ENCODE assay signal across 8 mouse cellular contexts in the genomic region with DNA sequence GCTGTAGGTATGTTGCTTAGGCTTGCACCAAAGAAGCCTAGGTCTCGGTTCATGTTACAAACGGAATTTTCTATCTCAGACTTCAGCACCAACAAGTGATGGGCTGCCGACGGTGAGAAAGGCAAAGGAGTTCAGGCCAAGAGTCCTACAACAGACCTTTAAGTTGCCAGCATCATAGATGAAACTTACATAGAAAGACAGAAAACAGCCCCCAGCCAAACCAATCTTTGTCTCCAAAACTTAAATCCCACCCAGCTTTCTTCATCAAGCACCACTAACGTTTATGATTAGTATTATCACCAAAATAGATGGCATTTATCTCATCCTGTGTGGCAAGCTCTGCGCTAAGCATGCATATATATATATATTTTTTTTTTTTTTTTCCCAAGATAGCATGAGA. TPM values are rescaled to one million over a fixed set of nuclear protein-coding genes. Genes with fewer than 3 reads are reported as not detected.
DNase-seq lines count a peak whose midpoint lies in the region; ATAC-seq lines count a peak whose summit lies in the region.
"Had no signal": no experiment of that assay in that cellular context is flagged by ENCODE, and none has a peak within 500 bp of the region (broad histone marks: within the 10 kb centered on the region; RNA-seq: fewer than 3 reads in every experiment).

No protein-coding gene starts in this region.

- no peak for DNase-seq in forebrain, embryonic 10.5 days (ENCODE audit: extremely low spot score, low spot score)
- DNase-seq in left cerebral cortex, postnatal 4 days: no peak
- DNase-seq in right cerebral cortex, postnatal 25 days: no peak

- H3K4me2 ChIP-seq in limb, embryonic 12.5 days: peak overlapping the region; percentile 68
- H3K4me2 ChIP-seq in stomach, embryonic 15.5 days: peak overlapping the region; percentile 70

- H3K27ac ChIP-seq in forebrain, embryonic 10.5 days: peak overlapping the region; percentile 99
- peak overlapping the region; percentile 96; the same call in 1 of the 2 replicates for H3K27ac ChIP-seq in limb, embryonic 12.5 days
- no peak overlapping the region for H3K27ac ChIP-seq in stomach, embryonic 15.5 days

- H3K4me1 ChIP-seq in megakaryocyte, embryonic 14.5 days: peaks cover 45% of the 10 kb centered on the region
- H3K4me1 ChIP-seq in forebrain, embryonic 10.5 days: peaks cover 27% of the 10 kb centered on the region
- H3K4me1 ChIP-seq in limb, embryonic 12.5 days (replicated peaks): peaks cover 28% of the 10 kb centered on the region
- peaks cover 14% of the 10 kb centered on the region for H3K4me1 ChIP-seq in stomach, embryonic 15.5 days

- peaks cover 6% of the 10 kb centered on the region for H3K27me3 ChIP-seq in megakaryocyte, embryonic 14.5 days (replicated peaks)
- no peaks in the 10 kb centered on the region for H3K27me3 ChIP-seq in forebrain, embryonic 10.5 days (ENCODE audit: poor library complexity, severe bottlenecking)
- H3K27me3 ChIP-seq in limb, embryonic 12.5 days: no peaks in the 10 kb centered on the region
- H3K27me3 ChIP-seq in stomach, embryonic 15.5 days (replicated peaks): no peaks in the 10 kb centered on the region

- H3K36me3 ChIP-seq in megakaryocyte, embryonic 14.5 days (replicated peaks; ENCODE audit: low read length): peaks cover 6% of the 10 kb centered on the region
- peaks cover 11% of the 10 kb centered on the region for H3K36me3 ChIP-seq in forebrain, embryonic 10.5 days (replicated peaks)
- H3K36me3 ChIP-seq in limb, embryonic 12.5 days: no peaks in the 10 kb centered on the region
- no peaks in the 10 kb centered on the region for H3K36me3 ChIP-seq in stomach, embryonic 15.5 days

- intact Hi-C loops in left cerebral cortex, postnatal 4 days (cut with DNase I): no loop called here

- peaks cover 4% of the 10 kb centered on the region; the same call in 1 of the 2 replicates for H3K9me3 ChIP-seq in megakaryocyte, embryonic 14.5 days
- H3K9me3 ChIP-seq in forebrain, embryonic 10.5 days: peaks cover 11% of the 10 kb centered on the region; the same call in 1 of the 2 replicates
- H3K9me3 ChIP-seq in limb, embryonic 12.5 days: 0 out of 2 replicates have a peak, but pooled peaks cover 9% of the 10 kb centered on the region
- no peaks in the 10 kb centered on the region for H3K9me3 ChIP-seq in stomach, embryonic 15.5 days

- peak overlapping the region; percentile 95 for H3K4me3 ChIP-seq in megakaryocyte, embryonic 14.5 days (replicated peaks)
- H3K4me3 ChIP-seq in forebrain, embryonic 10.5 days: peak overlapping the region; percentile 97
- H3K4me3 ChIP-seq in limb, embryonic 12.5 days (replicated peaks): peak overlapping the region; percentile 93
- H3K4me3 ChIP-seq in stomach, embryonic 15.5 days (replicated peaks): peak overlapping the region; percentile 99

- WGBS in forebrain, embryonic 10.5 days: 16% methylated on average over 6 of the region's 6 CpGs
- 10% methylated on average over 6 of the region's 6 CpGs for WGBS in limb, embryonic 12.5 days
- 3% methylated on average over 6 of the region's 6 CpGs for WGBS in stomach, embryonic 15.5 days

- no peak for ATAC-seq in megakaryocyte, adult 5-6 weeks (ENCODE audit: poor library complexity, severe bottlenecking)
- no peak for ATAC-seq in limb, embryonic 12.5 days (ENCODE audit: insufficient number of reproducible peaks, insufficient read depth, low FRiP score, low TSS enrichment, low read depth)
- ATAC-seq in stomach, embryonic 15.5 days (ENCODE audit: insufficient read depth, low FRiP score, low read depth): no peak

- peak overlapping the region; percentile 99 for H3K9ac ChIP-seq in limb, embryonic 12.5 days (replicated peaks)
- H3K9ac ChIP-seq in stomach, embryonic 15.5 days: 0 out of 2 replicates have a peak overlapping the region, but pooled peaks have one; percentile 99

RNA-seq across cellular contexts. Expression of a gene that starts 1.2 kb away (rescaled TPM):
- 0.82 and 0.87 TPM in 2 replicates for polyA plus RNA-seq in megakaryocyte, embryonic 14.5 days (2012; ENCODE audit: insufficient read depth, low replicate concordance)
- 13.2 and 13.7 TPM in 2 replicates for total RNA-seq in megakaryocyte, adult 5-6 weeks (2015)
- 19.5 and 22.0 TPM in 2 replicates for total RNA-seq in megakaryocyte, adult 5-6 weeks (2017)
- polyA plus RNA-seq in forebrain, embryonic 10.5 days (2016; fragmentation: Nextera tagmentation; extraction: Ambion mirVana): 4.1 and 4.2 TPM in 2 replicates
- 7.9 and 8.0 TPM in 2 replicates for polyA plus RNA-seq in limb, embryonic 12.5 days (2016; fragmentation: Nextera tagmentation; extraction: Ambion mirVana)
- 4.8 and 4.9 TPM in 2 replicates for polyA plus RNA-seq in stomach, embryonic 15.5 days (2015; fragmentation: Nextera tagmentation; extraction: Ambion mirVana)
- total RNA-seq in left cerebral cortex, postnatal 4 days (2021): 10 to 100 TPM; 25.4 to 27.1 TPM

RNA-seq across cellular contexts. Expression of a gene that starts 26.9 kb away (rescaled TPM):
- polyA plus RNA-seq in megakaryocyte, embryonic 14.5 days (2012; ENCODE audit: insufficient read depth, low replicate concordance): 0.15 TPM in 1 of 2 replicates, not detected in the other
- total RNA-seq in megakaryocyte, adult 5-6 weeks (2015): not detected in 2 replicates
- not detected in 2 replicates for total RNA-seq in megakaryocyte, adult 5-6 weeks (2017)
- 0.41 and 0.48 TPM in 2 replicates for polyA plus RNA-seq in forebrain, embryonic 10.5 days (2016; fragmentation: Nextera tagmentation; extraction: Ambion mirVana)
- polyA plus RNA-seq in limb, embryonic 12.5 days (2016; fragmentation: Nextera tagmentation; extraction: Ambion mirVana): 2.6 and 3.6 TPM in 2 replicates
- 0.94 and 1.0 TPM in 2 replicates for polyA plus RNA-seq in stomach, embryonic 15.5 days (2015; fragmentation: Nextera tagmentation; extraction: Ambion mirVana)
- not detected for total RNA-seq in left cerebral cortex, postnatal 4 days (2021)
- total RNA-seq: common myeloid progenitor, adult 5-6 weeks had no signal
